Mouse (Mus musculus) kidney, adult 2 months (tissue): ENCODE data around the gene Wdr17. TPM values are rescaled to one million over a fixed set of nuclear protein-coding genes. Genes with fewer than 3 reads are reported as not detected.

Source experiments
- DNase-seq: peaks from one replicate; pipeline ENCODE4 v3.0.0; 2021
- H3K27ac ChIP-seq: fragments of 200-500 bp; 2 replicates; pipeline ENCODE4 v1.5.1; 2012; ENCODE audit warnings: low read depth, low read length, control low read depth, inconsistent platforms; ENCODE audit not compliant: insufficient read depth
- H3K27me3 ChIP-seq: fragments of 200-500 bp; replicated peaks from 2 replicates; pipeline ENCODE4 v1.6.1; 2012; ENCODE audit warnings: mild to moderate bottlenecking, moderate library complexity, low read length, inconsistent platforms; ENCODE audit not compliant: control insufficient read depth, insufficient read depth
- H3K36me3 ChIP-seq: fragments of 200-500 bp; 2 replicates; pipeline ENCODE4 v1.6.1; 2012; ENCODE audit warnings: mild to moderate bottlenecking, moderate library complexity, low read length, inconsistent platforms; ENCODE audit not compliant: control insufficient read depth, insufficient read depth
- H3K4me1 ChIP-seq: fragments of 200-500 bp; 2 replicates; pipeline ENCODE4 v1.6.1; 2011; ENCODE audit warnings: low read length; ENCODE audit not compliant: control insufficient read depth, insufficient read depth
- H3K4me3 ChIP-seq: fragments of 200-500 bp; 2 replicates; pipeline ENCODE4 v1.5.1; 2011; ENCODE audit warnings: mild to moderate bottlenecking, low read depth, low read length, control low read depth; ENCODE audit not compliant: insufficient read depth
- CTCF ChIP-seq: fragments of 200-500 bp; conservative IDR thresholded peaks from 2 replicates; pipeline ENCODE4 v1.5.1; 2011; ENCODE audit warnings: low read depth, mild to moderate bottlenecking, control low read depth, low read length, moderate library complexity, mixed read lengths; ENCODE audit not compliant: insufficient read depth, insufficient read length
- POLR2A ChIP-seq: fragments of 200-500 bp; IDR thresholded peaks from one replicate; pipeline ENCODE4 v1.6.1; 2011; ENCODE audit warnings: low read depth, low read length, control low read depth
- WGBS: fragments of 180-500 bp; shearing (Covaris S2); methylation state at CpG from one replicate; pipeline ENCODE4 v1.1.7; 2018; 5-methylcytosine and 5-hydroxymethylcytosine counted together
- polyA plus RNA-seq: library from polyadenylated mRNA; depleted of rRNA; stranded (reverse); fragments of >200 nt; gene quantifications from 2 replicates; pipeline ENCODE4 v1.2.3, GENCODE M21; 2012; rRNA removed

The Wdr17 gene
- polyA plus RNA-seq = 0.22 and 0.68 TPM in 2 replicates

DNA sequence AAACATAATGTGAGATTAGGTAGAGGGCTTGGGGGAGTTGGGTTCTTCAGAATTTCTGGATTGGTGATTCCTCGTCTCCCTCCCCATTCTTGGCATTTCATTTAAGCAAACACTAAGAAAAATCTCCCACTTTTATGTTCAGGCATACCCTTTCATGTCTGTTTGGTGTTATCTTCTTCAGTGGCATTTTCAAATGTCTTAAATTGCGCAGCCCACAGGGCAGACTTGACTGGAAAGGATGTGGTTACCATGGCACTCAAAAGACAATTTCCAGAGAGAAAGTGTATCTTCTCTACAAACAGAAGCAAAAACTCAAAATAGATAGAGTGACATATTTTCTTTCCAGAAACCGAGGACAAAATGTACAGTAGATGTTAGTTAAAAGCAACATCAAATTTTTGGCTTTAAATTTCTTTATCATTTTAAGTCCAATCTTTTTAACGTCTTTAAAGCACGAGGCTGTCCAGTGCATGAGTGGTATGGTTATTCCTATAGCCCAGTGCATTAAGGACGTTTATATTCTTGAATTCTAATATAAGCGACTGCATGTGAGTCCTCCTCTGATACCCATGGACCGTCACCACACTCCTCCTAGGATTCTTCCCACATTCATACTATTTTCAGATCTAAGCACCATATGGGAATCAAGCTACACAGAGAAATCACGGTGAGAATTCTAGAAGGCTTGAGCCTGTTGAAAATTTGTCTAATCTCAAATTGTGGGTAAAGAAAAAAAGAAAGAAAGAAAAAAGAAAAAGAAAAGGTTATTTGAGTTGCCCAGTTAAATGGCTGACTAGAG, at the start of gene Wdr17:
Gene Wdr17, minus strand, starts transcription at position 198 of the 799 bp plus-strand sequence.
- no peaks in the 10 kb centered on the region for H3K27me3 ChIP-seq
- WGBS = 81% methylated on average over 9 of the region's 9 CpGs

GRCm38 (mm10) chr8:54932306-54932705, 45.3 kb upstream of the Wdr17 start:
- 51% methylated on average over 2 of the region's 2 CpGs for WGBS
- Histone ChIP-seq H3K4me3 (no peak overlapping the region), H3K4me1 (no peaks in the 10 kb centered on the region), H3K36me3 (no peaks in the 10 kb centered on the region), H3K27me3 (no peaks in the 10 kb centered on the region), H3K27ac (no peak overlapping the region)
- TF ChIP-seq POLR2A = no peak
- TF ChIP-seq CTCF = no peak
- DNase-seq = no peak

More for the DNA sequence above, at the start of gene Wdr17:
- H3K4me1 ChIP-seq = no peaks in the 10 kb centered on the region
- no peak within 1 kb of the TSS for H3K4me3 ChIP-seq
- H3K36me3 ChIP-seq = no peaks in the 10 kb centered on the region
- TF ChIP-seq POLR2A = no peak
- no peak for TF ChIP-seq CTCF
- no peak for DNase-seq
- H3K27ac ChIP-seq = no peak within 1 kb of the TSS

GRCm38 (mm10) chr8:54924936-54925335, 38.0 kb upstream of the Wdr17 start:
- H3K27ac ChIP-seq = no peak overlapping the region
- peak; percentile 74 for DNase-seq
- WGBS = 75% methylated on average over 3 of the region's 3 CpGs
- no peaks in the 10 kb centered on the region for H3K4me1 ChIP-seq
- TF ChIP-seq CTCF (no peak), POLR2A (no peak)
- H3K27me3 ChIP-seq = no peaks in the 10 kb centered on the region
- no peaks in the 10 kb centered on the region for H3K36me3 ChIP-seq
- no peak overlapping the region for H3K4me3 ChIP-seq

DNA sequence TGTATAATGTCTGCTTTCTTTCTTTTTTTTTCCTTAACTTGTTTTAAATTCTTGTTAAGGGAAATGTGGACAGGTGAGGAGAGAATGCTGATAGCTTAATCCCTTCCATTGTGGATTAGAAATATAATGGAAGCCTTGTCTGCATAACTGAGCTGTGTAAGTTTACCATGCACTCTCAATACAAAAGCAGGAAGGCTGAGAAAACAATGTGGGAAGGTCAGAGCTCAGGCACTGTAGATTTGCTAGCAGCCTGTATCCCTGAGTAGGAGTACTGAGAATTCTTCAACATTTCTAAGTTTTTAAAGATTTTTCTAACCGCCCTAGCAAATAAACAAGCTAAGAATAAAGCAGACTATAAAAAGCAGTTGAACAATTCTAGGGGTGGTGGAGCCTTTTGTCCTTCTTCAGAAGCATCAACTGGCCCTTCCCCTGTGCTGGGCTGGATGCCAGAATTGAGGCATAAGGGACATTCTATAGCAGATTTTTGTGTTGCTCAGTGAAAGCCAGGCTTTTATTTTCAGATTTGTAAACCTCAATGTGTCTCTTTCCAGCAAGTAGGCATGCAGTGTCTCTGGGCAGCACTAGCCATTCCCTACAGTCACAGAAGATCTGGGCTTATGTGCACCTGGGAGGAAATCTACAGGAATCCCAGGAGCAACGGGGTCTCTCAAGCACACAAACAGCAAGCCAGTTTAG, 35.3 kb upstream of the Wdr17 start:
- 59% methylated on average over 2 of the region's 2 CpGs for WGBS
- H3K27me3 ChIP-seq = no peaks in the 10 kb centered on the region
- H3K4me3 ChIP-seq = no peak overlapping the region
- no peak overlapping the region for H3K27ac ChIP-seq
- DNase-seq = no peak
- H3K4me1 ChIP-seq = no peaks in the 10 kb centered on the region
- H3K36me3 ChIP-seq = no peaks in the 10 kb centered on the region
- TF ChIP-seq CTCF = no peak

DNA sequence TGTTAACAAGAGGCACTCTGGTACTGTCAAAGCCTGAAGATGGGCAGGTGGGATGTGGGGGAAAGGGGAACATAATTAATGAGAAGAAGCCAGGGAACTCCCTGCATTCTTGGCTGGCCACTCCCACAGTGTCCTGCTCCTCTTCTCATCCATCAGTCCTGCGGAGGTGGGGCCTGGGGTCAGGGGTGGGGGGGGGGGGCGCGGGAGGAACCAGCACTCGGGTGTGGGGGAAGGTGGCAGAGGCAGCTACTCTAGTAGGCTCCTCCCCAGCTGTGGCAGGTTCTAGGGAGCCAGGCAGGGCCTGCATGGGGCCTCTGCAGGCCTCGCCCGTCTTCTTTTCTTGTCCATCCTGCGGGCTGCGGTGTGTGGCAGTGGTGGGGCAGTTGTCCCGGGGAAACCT, 30.7 kb upstream of the Wdr17 start:
- 57% methylated on average over 9 of the region's 9 CpGs for WGBS
- Histone ChIP-seq H3K27me3 (no peaks in the 10 kb centered on the region), H3K4me1 (no peaks in the 10 kb centered on the region), H3K4me3 (no peak overlapping the region), H3K36me3 (no peaks in the 10 kb centered on the region), H3K27ac (no peak overlapping the region)
- DNase-seq = no peak
- TF ChIP-seq POLR2A = no peak
- TF ChIP-seq CTCF = no peak

- Histone ChIP-seq H3K4me3 (no peak overlapping the region), H3K27ac (no peak overlapping the region), H3K36me3 (no peaks in the 10 kb centered on the region), H3K4me1 (no peaks in the 10 kb centered on the region), H3K27me3 (no peaks in the 10 kb centered on the region)
- DNase-seq = no peak
- TF ChIP-seq CTCF = no peak
- no peak for TF ChIP-seq POLR2A
- WGBS = 94% methylated on average over 2 of the region's 2 CpGs
Observed at GRCm38 (mm10) chr8:54912891-54913290, 25.9 kb upstream of the Wdr17 start.

- Histone ChIP-seq H3K36me3 (no peaks in the 10 kb centered on the region), H3K27me3 (no peaks in the 10 kb centered on the region), H3K4me1 (no peaks in the 10 kb centered on the region), H3K4me3 (no peak overlapping the region), H3K27ac (no peak overlapping the region)
- no peak for DNase-seq
- 95% methylated on average over 2 of the region's 2 CpGs for WGBS
- TF ChIP-seq CTCF = no peak
- no peak for TF ChIP-seq POLR2A
Observed at GRCm38 (mm10) chr8:54899444-54899843, 12.5 kb upstream of the Wdr17 start.
